Mouse (Mus musculus) ES-Bruce4 (cell line): ENCODE results near the gene Pard3. TPM values are rescaled to one million over a fixed set of nuclear protein-coding genes. Genes with fewer than 3 reads are reported as not detected.

ENCODE experiments used
- H3K27ac ChIP-seq: 2 replicates; pipeline ENCODE4 v1.5.1; 2012; ENCODE audit warnings: low read length, inconsistent platforms; ENCODE audit not compliant: insufficient read depth
- H3K27me3 ChIP-seq: 2 replicates; pipeline ENCODE4 v1.6.1; 2012; ENCODE audit warnings: mild to moderate bottlenecking, low read length, inconsistent platforms; ENCODE audit not compliant: control insufficient read depth, poor library complexity, insufficient read depth, severe bottlenecking
- H3K36me3 ChIP-seq: 2 replicates; pipeline ENCODE4 v1.6.1; 2012; ENCODE audit warnings: inconsistent platforms, mild to moderate bottlenecking, low read length, moderate library complexity; ENCODE audit not compliant: control insufficient read depth, poor library complexity, insufficient read depth, severe bottlenecking
- H3K4me1 ChIP-seq: one replicate; pipeline ENCODE4 v1.8.1; 2011; ENCODE audit warnings: low read length; ENCODE audit not compliant: control insufficient read depth, insufficient read depth
- H3K4me3 ChIP-seq: 2 replicates; pipeline ENCODE4 v1.5.1; 2011; ENCODE audit warnings: low read depth, mild to moderate bottlenecking, low read length
- H3K9ac ChIP-seq: 2 replicates; pipeline ENCODE4 v1.6.1; 2012; ENCODE audit warnings: low read depth, mild to moderate bottlenecking, inconsistent platforms; ENCODE audit not compliant: poor library complexity, severe bottlenecking
- H3K9me3 ChIP-seq: replicated peaks from 2 replicates; pipeline ENCODE4 v1.6.1; 2012; ENCODE audit warnings: mild to moderate bottlenecking, low read length, inconsistent platforms; ENCODE audit not compliant: control insufficient read depth, poor library complexity, insufficient read depth, severe bottlenecking
- CTCF ChIP-seq: IDR thresholded peaks from one replicate; pipeline ENCODE4 v1.8.1; 2011; ENCODE audit warnings: low read depth, low read length
- EP300 ChIP-seq: IDR thresholded peaks from 2 replicates; pipeline ENCODE4 v1.6.1; 2011; ENCODE audit warnings: low read depth, low read length; ENCODE audit not compliant: insufficient read depth
- POLR2A ChIP-seq: IDR thresholded peaks from one replicate; pipeline ENCODE4 v1.8.1; 2011; ENCODE audit warnings: low read length; ENCODE audit not compliant: insufficient read depth
- polyA plus RNA-seq: library from polyadenylated mRNA; stranded (reverse); fragments of >200 nt; gene quantifications from 2 replicates; pipeline ENCODE4 v1.2.4, GENCODE M21; 2011; ENCODE audit warnings: low read depth; ENCODE audit not compliant: missing spikeins, insufficient read depth, insufficient read length

Pard3 gene
- polyA plus RNA-seq, 1 experiment: 38.0 TPM

- H3K27ac ChIP-seq: no peak overlapping the region
Measured at GRCm38 (mm10) chr8:127325749-127326148, 262.1 kb downstream of the Pard3 start.

GRCm38 (mm10) chr8:127330258-127331187 is 266.8 kb downstream of the Pard3 start:
- H3K36me3 ChIP-seq: no peaks in the 10 kb centered on the region
- no peaks in the 10 kb centered on the region for H3K27me3 ChIP-seq
- no peak overlapping the region for H3K4me3 ChIP-seq
- H3K4me1 ChIP-seq: no peaks in the 10 kb centered on the region
- H3K9ac ChIP-seq: no peak overlapping the region
- H3K27ac ChIP-seq: no peak overlapping the region
- no peaks in the 10 kb centered on the region for H3K9me3 ChIP-seq
- TF ChIP-seq POLR2A (no peak), EP300 (no peak), CTCF (no peak)

More at GRCm38 (mm10) chr8:127325749-127326148, 262.1 kb downstream of the Pard3 start:
- no peak for TF ChIP-seq EP300
- no peak for TF ChIP-seq CTCF
- no peak for TF ChIP-seq POLR2A
- Histone ChIP-seq H3K4me1 (no peaks in the 10 kb centered on the region), H3K4me3 (no peak overlapping the region), H3K9me3 (no peaks in the 10 kb centered on the region), H3K36me3 (no peaks in the 10 kb centered on the region), H3K9ac (no peak overlapping the region), H3K27me3 (no peaks in the 10 kb centered on the region)

- H3K9me3 ChIP-seq: no peaks in the 10 kb centered on the region
- no peaks in the 10 kb centered on the region for H3K36me3 ChIP-seq
- H3K4me3 ChIP-seq: no peak overlapping the region
- no peaks in the 10 kb centered on the region for H3K4me1 ChIP-seq
- no peak overlapping the region for H3K9ac ChIP-seq
- H3K27ac ChIP-seq: no peak overlapping the region
- H3K27me3 ChIP-seq: no peaks in the 10 kb centered on the region
- TF ChIP-seq POLR2A (no peak), CTCF (peak; percentile 95)
Measured at GRCm38 (mm10) chr8:127331751-127332150, 268.1 kb downstream of the Pard3 start.

- TF ChIP-seq POLR2A: no peak
- no peak for TF ChIP-seq CTCF
- no peak for TF ChIP-seq EP300
- no peaks in the 10 kb centered on the region for H3K4me1 ChIP-seq
- no peaks in the 10 kb centered on the region for H3K27me3 ChIP-seq
- H3K9ac ChIP-seq: no peak overlapping the region
- H3K27ac ChIP-seq: no peak overlapping the region
- H3K9me3 ChIP-seq: no peaks in the 10 kb centered on the region
- H3K4me3 ChIP-seq: no peak overlapping the region
- no peaks in the 10 kb centered on the region for H3K36me3 ChIP-seq
Measured at GRCm38 (mm10) chr8:127335216-127335615, 271.5 kb downstream of the Pard3 start.

- Histone ChIP-seq H3K4me1 (no peaks in the 10 kb centered on the region), H3K4me3 (no peak overlapping the region), H3K27me3 (no peaks in the 10 kb centered on the region), H3K27ac (no peak overlapping the region), H3K36me3 (no peaks in the 10 kb centered on the region), H3K9ac (no peak overlapping the region), H3K9me3 (no peaks in the 10 kb centered on the region)
- TF ChIP-seq POLR2A (no peak), EP300 (no peak), CTCF (no peak)
Measured at GRCm38 (mm10) chr8:127338183-127338582, 274.5 kb downstream of the Pard3 start.

- TF ChIP-seq EP300 (no peak), POLR2A (no peak), CTCF (no peak)
- Histone ChIP-seq H3K9me3 (no peaks in the 10 kb centered on the region), H3K27me3 (no peaks in the 10 kb centered on the region), H3K4me1 (no peaks in the 10 kb centered on the region), H3K36me3 (no peaks in the 10 kb centered on the region), H3K27ac (no peak overlapping the region), H3K9ac (no peak overlapping the region), H3K4me3 (no peak overlapping the region)
Measured at GRCm38 (mm10) chr8:127341046-127341445, 277.4 kb downstream of the Pard3 start.
